Comparison of ENCODE assay signal across 28 mouse cellular contexts in genomic region chr7:95739779-95740178, GRCm38 (mm10).
"Had no signal": no experiment of that assay in that cellular context is flagged by ENCODE, and none has a peak within 500 bp of the region (broad histone marks: within the 10 kb centered on the region; RNA-seq: fewer than 3 reads in every experiment).

No protein-coding gene starts in this region.

- DNase-seq: cerebellum, adult 18-20 months; cerebellum, adult 2 months; cerebellum, adult 8-10 months; cerebellum, adult 9-10 months; cerebellum, adult 9-11 months; cerebellum, postnatal 10 days; cerebellum, postnatal 14 days; cerebellum, postnatal 25 days; cerebellum, postnatal 36 days; embryo, embryonic 11 days; forebrain, postnatal 0 days; gastrocnemius, adult 2 months; gastrocnemius, postnatal 10 days; gastrocnemius, postnatal 14 days; gastrocnemius, postnatal 25 days; gastrocnemius, postnatal 36 days; heart, adult 18-20 months; heart, adult 2 months had no signal

- H3K4me3 ChIP-seq: embryonic facial prominence, embryonic 10.5 days; embryonic facial prominence, embryonic 12.5 days; embryonic facial prominence, embryonic 13.5 days; embryonic facial prominence, embryonic 15.5 days; erythroblast, embryonic 14.5 days; forebrain, embryonic 10.5 days; forebrain, embryonic 12.5 days; forebrain, embryonic 13.5 days; gastrocnemius, adult 2 months; heart, adult 2 months had no signal

- H3K27me3 ChIP-seq: embryonic facial prominence, embryonic 12.5 days; embryonic facial prominence, embryonic 13.5 days; embryonic facial prominence, embryonic 15.5 days; forebrain, embryonic 12.5 days; forebrain, embryonic 13.5 days had no signal

- H3K4me2 ChIP-seq: embryonic facial prominence, embryonic 12.5 days; embryonic facial prominence, embryonic 13.5 days; embryonic facial prominence, embryonic 15.5 days; forebrain, embryonic 12.5 days; forebrain, embryonic 13.5 days had no signal

- H3K4me1 ChIP-seq: embryonic facial prominence, embryonic 10.5 days; embryonic facial prominence, embryonic 12.5 days; embryonic facial prominence, embryonic 13.5 days; embryonic facial prominence, embryonic 15.5 days; forebrain, embryonic 12.5 days; forebrain, embryonic 13.5 days had no signal

- H3K9ac ChIP-seq: embryonic facial prominence, embryonic 12.5 days; embryonic facial prominence, embryonic 13.5 days; embryonic facial prominence, embryonic 15.5 days; forebrain, embryonic 12.5 days; forebrain, embryonic 13.5 days; forebrain, postnatal 0 days had no signal

- H3K27ac ChIP-seq: embryonic facial prominence, embryonic 10.5 days; embryonic facial prominence, embryonic 12.5 days; embryonic facial prominence, embryonic 13.5 days; embryonic facial prominence, embryonic 15.5 days; forebrain, embryonic 10.5 days; forebrain, embryonic 12.5 days; forebrain, embryonic 13.5 days; gastrocnemius, adult 2 months; heart, adult 2 months had no signal

- H3K9me3 ChIP-seq: embryonic facial prominence, embryonic 10.5 days; embryonic facial prominence, embryonic 12.5 days; embryonic facial prominence, embryonic 13.5 days; embryonic facial prominence, embryonic 15.5 days; forebrain, embryonic 10.5 days; forebrain, embryonic 12.5 days; forebrain, embryonic 13.5 days had no signal

- H3K36me3 ChIP-seq: embryonic facial prominence, embryonic 10.5 days; embryonic facial prominence, embryonic 12.5 days; embryonic facial prominence, embryonic 13.5 days; embryonic facial prominence, embryonic 15.5 days; forebrain, embryonic 10.5 days; forebrain, embryonic 12.5 days had no signal

- ATAC-seq: forebrain, embryonic 13.5 days; forebrain, embryonic 14.5 days; forebrain, embryonic 16.5 days; forebrain, postnatal 0 days had no signal
